Mouse (Mus musculus): ENCODE measurements around the gene Cops8.

Gene Cops8

GRCm38 (mm10) chr1:90602759-90603560, at the start of gene Cops8:
Gene Cops8 (plus strand): TSS chr1:90602981.
- CTCF ChIA-PET = interaction anchor here (0.5 to 1.0 kb wide), 2 partner anchors 10 to 940 kb away, joined by 3 to 4 read pairs; no protein-coding TSS in a partner anchor

DNA sequence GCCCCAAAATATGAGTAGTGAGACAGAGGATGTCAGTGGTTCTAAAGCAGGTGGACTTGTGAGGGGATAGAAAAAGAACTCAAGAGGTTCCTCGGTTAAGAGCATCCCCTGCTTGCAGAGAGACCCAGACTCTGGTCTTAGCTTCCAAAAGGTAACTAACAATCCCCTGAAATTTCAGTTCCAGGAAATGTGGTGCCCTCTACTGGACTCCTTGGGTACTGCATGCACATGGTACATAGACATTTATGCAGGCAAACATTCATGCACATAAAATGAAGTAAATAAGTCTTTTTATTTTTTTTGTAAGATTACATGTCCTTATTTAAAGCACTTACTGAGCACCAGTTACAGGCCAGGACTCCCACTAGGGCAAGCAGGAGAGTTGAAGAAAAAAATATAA, 45.6 kb upstream of the Cops8 start:
- CTCF ChIA-PET = no interaction called here

GRCm38 (mm10) chr1:90560942-90561726, 41.6 kb upstream of the Cops8 start:
- CTCF ChIA-PET = no interaction called here

- CTCF ChIA-PET = no interaction called here
These were observed 38.8 kb upstream of the Cops8 start for GRCm38 (mm10) chr1:90563945-90564344.

GRCm38 (mm10) chr1:90566664-90567440, 35.9 kb upstream of the Cops8 start:
- CTCF ChIA-PET = no interaction called here

- CTCF ChIA-PET = no interaction called here
These were observed 28.9 kb upstream of the Cops8 start for GRCm38 (mm10) chr1:90573831-90574230.

DNA sequence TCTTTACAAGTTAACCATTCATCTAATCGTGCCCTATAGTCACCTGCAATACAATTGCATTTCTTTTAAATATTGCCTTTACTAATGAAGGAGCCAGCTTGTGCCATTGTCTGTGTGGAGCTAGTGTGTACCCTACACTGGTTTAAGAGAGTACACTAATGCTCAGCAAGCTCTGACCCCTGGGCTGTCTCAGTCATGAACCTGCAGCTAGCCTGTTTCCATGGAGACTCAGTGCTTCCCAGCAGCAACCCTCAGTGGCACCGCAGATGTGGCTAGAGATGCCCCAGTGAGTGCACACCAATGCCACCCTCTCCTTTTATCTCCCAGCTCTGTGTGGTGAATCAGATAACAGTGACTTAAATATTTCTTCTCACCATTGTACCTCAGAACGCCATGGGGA, 27.9 kb upstream of the Cops8 start:
- CTCF ChIA-PET = no interaction called here

GRCm38 (mm10) chr1:90577417-90577816, 25.4 kb upstream of the Cops8 start:
- CTCF ChIA-PET = no interaction called here

- CTCF ChIA-PET = no interaction called here
These were observed 20.1 kb upstream of the Cops8 start for GRCm38 (mm10) chr1:90582635-90583034.

DNA sequence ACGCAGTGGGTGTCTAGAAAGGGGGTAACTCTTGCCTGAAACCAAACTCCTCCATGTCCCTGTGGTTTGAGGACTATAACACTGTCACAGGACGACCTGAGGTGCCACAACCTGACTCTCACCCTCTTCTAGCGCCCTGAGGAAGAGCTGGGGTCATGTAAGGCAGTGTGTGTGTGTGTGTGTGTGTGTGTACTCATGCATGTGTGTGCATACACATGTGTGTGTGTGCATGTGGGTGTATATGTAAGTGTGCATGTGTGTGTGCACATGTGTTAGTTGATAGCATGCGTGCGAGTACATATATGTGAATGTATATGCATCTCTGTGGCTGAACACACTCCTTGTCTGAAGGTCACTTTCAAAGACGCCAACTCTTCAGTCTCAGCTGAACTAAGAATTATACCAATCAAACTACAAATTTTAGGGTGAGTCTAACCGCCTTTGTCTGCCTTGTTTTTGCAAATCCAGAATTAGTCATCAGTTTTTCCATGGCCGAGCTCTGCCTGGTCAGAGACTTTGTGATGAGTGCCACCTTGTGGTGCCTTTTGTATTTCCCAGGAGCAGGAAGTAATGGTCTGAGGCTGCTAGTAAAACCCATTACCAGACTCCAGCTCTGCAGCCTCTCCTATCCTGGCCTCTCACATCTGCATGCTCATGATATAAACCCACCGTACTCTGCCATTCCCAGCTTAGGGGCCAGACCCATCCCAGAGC, 14.6 kb upstream of the Cops8 start:
- CTCF ChIA-PET = interaction anchor here (0.6 kb wide), 1 partner anchor 536 kb away, joined by 3 read pairs; no protein-coding TSS in a partner anchor

- CTCF ChIA-PET = interaction anchor here (0.5 to 0.7 kb wide), 2 partner anchors 10 to 547 kb away, joined by 3 read pairs; no protein-coding TSS in a partner anchor
These were observed 12.0 kb upstream of the Cops8 start for GRCm38 (mm10) chr1:90590797-90591196.

- CTCF ChIA-PET = interaction anchor here (0.8 kb wide), 1 partner anchor 10 kb away, joined by 3 read pairs; the partner anchor contains the start of gene Cops8
These were observed 10.0 kb upstream of the Cops8 start for GRCm38 (mm10) chr1:90592784-90593183.

- CTCF ChIA-PET = no interaction called here
These were observed 3.6 kb upstream of the Cops8 start for GRCm38 (mm10) chr1:90599226-90599625.

- CTCF ChIA-PET = no interaction called here
These were observed 1.7 kb upstream of the Cops8 start for GRCm38 (mm10) chr1:90601096-90601495.

DNA sequence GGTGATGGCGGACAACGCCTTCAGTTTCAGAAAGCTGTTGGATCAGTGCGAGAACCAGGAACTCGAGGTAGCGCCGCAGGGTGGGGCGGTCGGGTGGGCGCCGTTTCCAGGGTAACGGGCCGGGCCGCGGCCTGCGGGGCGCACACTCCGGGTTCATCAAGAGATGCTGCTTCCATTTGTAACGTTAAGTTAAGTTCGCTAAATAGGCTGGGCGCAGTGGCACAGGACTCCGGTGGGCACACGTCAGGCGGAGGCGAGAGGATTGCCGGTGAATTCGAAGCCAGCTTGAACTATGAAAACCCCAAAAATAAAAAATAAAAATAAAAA, 743 bp downstream of the Cops8 start:
- CTCF ChIA-PET = interaction anchor here (0.5 to 1.0 kb wide), 2 partner anchors 11 to 939 kb away, joined by 3 to 4 read pairs; no protein-coding TSS in a partner anchor

- CTCF ChIA-PET = no interaction called here
These were observed 6.6 kb downstream of the Cops8 start for GRCm38 (mm10) chr1:90609363-90609762.

GRCm38 (mm10) chr1:90617258-90617657, 14.5 kb downstream of the Cops8 start:
- CTCF ChIA-PET = no interaction called here

DNA sequence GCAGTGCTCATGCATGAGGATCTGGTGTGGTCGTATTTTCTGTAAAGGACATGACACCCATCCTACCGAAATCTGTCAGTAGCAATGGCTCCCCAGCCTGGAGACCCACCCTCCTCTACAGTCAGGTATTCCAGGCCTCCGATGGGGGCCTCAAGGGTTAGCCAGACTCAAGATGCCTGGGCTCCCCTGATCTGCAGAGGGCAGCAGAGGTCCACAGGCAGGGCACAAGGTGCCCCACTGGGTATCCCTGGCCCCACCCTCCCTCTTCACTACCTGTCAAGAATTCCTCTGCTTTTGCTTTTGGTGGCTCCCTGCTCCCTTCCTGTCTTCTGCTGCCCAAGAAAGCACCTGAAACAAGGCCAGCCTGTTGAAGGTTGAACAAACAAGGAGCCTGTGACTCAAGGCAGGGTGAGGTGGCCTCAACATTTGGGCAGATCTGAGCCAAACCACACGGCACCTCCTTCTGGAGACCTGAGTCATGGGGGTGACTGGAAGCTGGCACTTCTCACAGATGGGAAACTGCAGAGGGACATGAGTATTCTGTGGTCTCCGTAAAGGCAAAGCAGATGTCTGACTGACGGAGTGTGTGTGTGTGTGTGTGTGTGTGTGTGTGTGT, 30.7 kb downstream of the Cops8 start:
- CTCF ChIA-PET = no interaction called here

DNA sequence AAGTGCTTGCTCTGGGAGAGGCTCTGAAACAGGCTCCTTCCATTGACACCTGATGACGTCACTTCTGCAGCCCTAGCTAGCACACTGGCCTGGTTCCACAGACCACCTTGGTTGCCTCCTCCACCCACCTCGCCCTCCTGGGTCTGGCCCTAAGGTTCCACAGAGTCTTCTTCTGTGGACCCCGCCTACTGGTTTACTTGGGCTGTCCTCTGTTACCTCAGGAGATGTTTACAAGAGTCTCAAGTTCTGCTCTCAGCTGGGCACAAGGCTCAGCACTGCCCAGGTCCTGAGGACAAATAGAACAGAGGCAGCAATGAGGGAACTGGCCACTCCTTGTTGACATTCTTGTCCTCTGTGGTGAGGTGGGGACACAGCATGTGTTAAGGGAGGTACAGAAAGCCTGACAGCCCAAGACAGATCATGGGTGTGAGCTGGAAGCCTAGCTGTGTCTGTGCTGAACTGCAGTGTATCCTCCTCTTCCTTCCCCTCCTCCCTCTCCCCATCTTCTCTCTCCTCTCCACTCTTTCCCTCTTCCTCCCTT, 31.5 kb downstream of the Cops8 start:
- CTCF ChIA-PET = no interaction called here

- CTCF ChIA-PET = interaction anchor here (0.6 kb wide), 1 partner anchor 40 kb away, joined by 7 read pairs; no protein-coding TSS in a partner anchor
These were observed 35.6 kb downstream of the Cops8 start for GRCm38 (mm10) chr1:90638335-90638734.
